Mouse (Mus musculus) erythroblast, adult 5-6 weeks (primary cell): ENCODE measurements around the gene 1700020D05Rik. TPM values are rescaled to one million over a fixed set of nuclear protein-coding genes. Genes with fewer than 3 reads are reported as not detected.

Experiments
- ATAC-seq: replicated peaks from 2 replicates; pipeline ENCODE4 v1.8.0; 2016; ENCODE audit warnings: moderate number of reproducible peaks, mild to moderate bottlenecking, moderate TSS enrichment, inconsistent platforms; ENCODE audit not compliant: poor library complexity, low FRiP score, severe bottlenecking
- total RNA-seq, 2 experiments: library from RNA; stranded (forward) in 1 of 2; stranded (reverse) in 1 of 2; fragments of 150-400 nt in 1 of 2; fragments of 200-764, 138-1000 nt in 1 of 2; gene quantifications; 2 replicates each; pipeline versions ENCODE4 v1.2.3 to v1.2.4; 2015 to 2017; ENCODE audit warnings: low replicate concordance in 2 of 2

Gene 1700020D05Rik
- total RNA-seq, 2 experiments from 2014 or later = 1.1 TPM; not detected in 1

GRCm38 (mm10) chr19:5456922-5457745 lies 46.5 kb downstream of the 1700020D05Rik start:
- ATAC-seq = peak; percentile 84

DNA sequence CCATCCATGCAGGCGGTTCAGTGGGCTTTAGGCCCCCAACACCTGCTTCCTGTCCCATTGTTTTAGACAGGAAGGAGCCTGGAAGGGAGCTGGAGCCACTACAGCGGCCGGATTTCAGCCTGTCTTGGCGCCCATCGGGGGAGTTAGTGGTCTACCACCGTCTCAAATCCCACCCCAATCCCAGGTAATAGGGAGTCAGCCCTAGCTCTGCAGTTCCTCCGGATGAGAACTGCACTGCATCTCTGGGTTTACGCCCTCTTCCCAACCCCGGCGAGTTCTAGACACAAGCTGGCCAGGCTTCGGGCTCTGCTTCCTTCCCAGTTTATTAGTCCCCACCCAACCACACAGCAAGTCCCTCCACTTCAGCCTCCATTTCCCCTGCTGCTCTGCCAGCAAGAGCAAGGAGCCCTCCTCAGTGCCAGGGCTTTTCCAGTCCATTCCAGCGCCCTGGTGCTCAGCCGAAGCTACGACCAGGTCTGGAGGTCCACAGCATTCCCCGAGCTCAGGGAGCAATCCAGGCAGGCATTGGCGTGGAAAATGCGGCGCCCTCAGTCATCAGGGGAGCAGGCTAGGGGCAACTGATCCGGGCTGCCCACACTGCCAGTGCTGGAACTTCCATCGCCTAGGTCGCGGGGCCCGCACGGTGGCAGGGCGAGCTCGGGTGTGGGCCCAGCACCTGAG lies 47.2 kb downstream of the 1700020D05Rik start:
- no peak for ATAC-seq

GRCm38 (mm10) chr19:5455568-5455967 lies 48.0 kb downstream of the 1700020D05Rik start:
- no peak for ATAC-seq

GRCm38 (mm10) chr19:5455037-5455436 lies 48.5 kb downstream of the 1700020D05Rik start:
- ATAC-seq = no peak

Other genes with a start within 250 kb of the 1700020D05Rik start
Only the 30 nearest of the 31 such genes appear.
- gene Pacs1, start 230.7 kb downstream of the 1700020D05Rik start, total RNA-seq (2015; ENCODE audit: low replicate concordance) = 7.7 and 8.1 TPM in 2 replicates
- 5.3 and 7.0 TPM in 2 replicates for gene Pacs1, start 230.7 kb downstream of the 1700020D05Rik start, total RNA-seq (2017; ENCODE audit: low replicate concordance)
- gene Sf3b2, start 208.3 kb downstream of the 1700020D05Rik start, total RNA-seq (2015; ENCODE audit: low replicate concordance) = 38.5 and 55.0 TPM in 2 replicates
- 59.6 and 76.3 TPM in 2 replicates for gene Sf3b2, start 208.3 kb downstream of the 1700020D05Rik start, total RNA-seq (2017; ENCODE audit: low replicate concordance)
- not detected in 2 replicates for gene Gal3st3, start 205.5 kb downstream of the 1700020D05Rik start, total RNA-seq (2015; ENCODE audit: low replicate concordance)
- gene Gal3st3, start 205.5 kb downstream of the 1700020D05Rik start, total RNA-seq (2017; ENCODE audit: low replicate concordance) = not detected in 2 replicates
- gene Catsper1, start 168.0 kb downstream of the 1700020D05Rik start, total RNA-seq (2015; ENCODE audit: low replicate concordance) = not detected in 2 replicates
- not detected in 2 replicates for gene Catsper1, start 168.0 kb downstream of the 1700020D05Rik start, total RNA-seq (2017; ENCODE audit: low replicate concordance)
- not detected in 2 replicates for gene Cst6, start 154.2 kb downstream of the 1700020D05Rik start, total RNA-seq (2015; ENCODE audit: low replicate concordance)
- gene Cst6, start 154.2 kb downstream of the 1700020D05Rik start, total RNA-seq (2017; ENCODE audit: low replicate concordance) = not detected in 2 replicates
- 7.3 and 12.3 TPM in 2 replicates for gene Eif1ad, start 137.0 kb downstream of the 1700020D05Rik start, total RNA-seq (2015; ENCODE audit: low replicate concordance)
- gene Eif1ad, start 137.0 kb downstream of the 1700020D05Rik start, total RNA-seq (2017; ENCODE audit: low replicate concordance) = 14.7 and 18.7 TPM in 2 replicates
- gene Banf1, start 136.6 kb downstream of the 1700020D05Rik start, total RNA-seq (2015; ENCODE audit: low replicate concordance) = 77.5 and 144 TPM in 2 replicates
- 5.9 and 14.1 TPM in 2 replicates for gene Banf1, start 136.6 kb downstream of the 1700020D05Rik start, total RNA-seq (2017; ENCODE audit: low replicate concordance)
- 28.4 and 63.2 TPM in 2 replicates for gene Sart1, start 115.1 kb downstream of the 1700020D05Rik start, total RNA-seq (2015; ENCODE audit: low replicate concordance)
- gene Sart1, start 115.1 kb downstream of the 1700020D05Rik start, total RNA-seq (2017; ENCODE audit: low replicate concordance) = 28.5 and 48.2 TPM in 2 replicates
- gene Tsga10ip, start 101.3 kb downstream of the 1700020D05Rik start, total RNA-seq (2015; ENCODE audit: low replicate concordance) = 2.5 TPM in 1 of 2 replicates, not detected in the other
- gene Tsga10ip, start 101.3 kb downstream of the 1700020D05Rik start, total RNA-seq (2017; ENCODE audit: low replicate concordance) = not detected in 2 replicates
- gene Drap1, start 78.8 kb downstream of the 1700020D05Rik start, total RNA-seq (2015; ENCODE audit: low replicate concordance) = 15.0 and 32.4 TPM in 2 replicates
- gene Drap1, start 78.8 kb downstream of the 1700020D05Rik start, total RNA-seq (2017; ENCODE audit: low replicate concordance) = 15.8 and 18.0 TPM in 2 replicates
- 14.8 and 16.1 TPM in 2 replicates for gene AI837181, start 78.6 kb downstream of the 1700020D05Rik start, total RNA-seq (2015; ENCODE audit: low replicate concordance)
- 5.3 and 7.7 TPM in 2 replicates for gene AI837181, start 78.6 kb downstream of the 1700020D05Rik start, total RNA-seq (2017; ENCODE audit: low replicate concordance)
- gene Fosl1, start 56.2 kb downstream of the 1700020D05Rik start, total RNA-seq (2015; ENCODE audit: low replicate concordance) = 0.42 TPM in 1 of 2 replicates, not detected in the other
- gene Fosl1, start 56.2 kb downstream of the 1700020D05Rik start, total RNA-seq (2017; ENCODE audit: low replicate concordance) = not detected in 2 replicates
- 0.38 TPM in 1 of 2 replicates, not detected in the other for gene Ccdc85b, start 45.9 kb downstream of the 1700020D05Rik start, total RNA-seq (2015; ENCODE audit: low replicate concordance)
- gene Ccdc85b, start 45.9 kb downstream of the 1700020D05Rik start, total RNA-seq (2017; ENCODE audit: low replicate concordance) = 0.14 and 0.17 TPM in 2 replicates
- 13.2 and 15.2 TPM in 2 replicates for gene Fibp, start 43.2 kb downstream of the 1700020D05Rik start, total RNA-seq (2015; ENCODE audit: low replicate concordance)
- gene Fibp, start 43.2 kb downstream of the 1700020D05Rik start, total RNA-seq (2017; ENCODE audit: low replicate concordance) = 17.6 and 19.0 TPM in 2 replicates
- not detected in 2 replicates for gene Ctsw, start 35.3 kb downstream of the 1700020D05Rik start, total RNA-seq (2015; ENCODE audit: low replicate concordance)
- gene Ctsw, start 35.3 kb downstream of the 1700020D05Rik start, total RNA-seq (2017; ENCODE audit: low replicate concordance) = not detected in 2 replicates
- not detected in 2 replicates for gene Efemp2, start 29.8 kb downstream of the 1700020D05Rik start, total RNA-seq (2015; ENCODE audit: low replicate concordance)
- 3.4 TPM in 1 of 2 replicates, not detected in the other for gene Efemp2, start 29.8 kb downstream of the 1700020D05Rik start, total RNA-seq (2017; ENCODE audit: low replicate concordance)
- 12.5 and 18.6 TPM in 2 replicates for gene Mus81, start 15.4 kb downstream of the 1700020D05Rik start, total RNA-seq (2015; ENCODE audit: low replicate concordance)
- 1.8 and 8.3 TPM in 2 replicates for gene Mus81, start 15.4 kb downstream of the 1700020D05Rik start, total RNA-seq (2017; ENCODE audit: low replicate concordance)
- gene Cfl1, start 13.3 kb downstream of the 1700020D05Rik start, total RNA-seq (2015; ENCODE audit: low replicate concordance) = 516 and 540 TPM in 2 replicates
- gene Cfl1, start 13.3 kb downstream of the 1700020D05Rik start, total RNA-seq (2017; ENCODE audit: low replicate concordance) = 293 and 380 TPM in 2 replicates
- 1.9 and 2.9 TPM in 2 replicates for gene Snx32, start 6.8 kb upstream of the 1700020D05Rik start, total RNA-seq (2015; ENCODE audit: low replicate concordance)
- gene Snx32, start 6.8 kb upstream of the 1700020D05Rik start, total RNA-seq (2017; ENCODE audit: low replicate concordance) = 11.7 and 13.4 TPM in 2 replicates
- gene Ovol1, start 56.9 kb upstream of the 1700020D05Rik start, total RNA-seq (2015; ENCODE audit: low replicate concordance) = not detected in 2 replicates
- gene Ovol1, start 56.9 kb upstream of the 1700020D05Rik start, total RNA-seq (2017; ENCODE audit: low replicate concordance) = not detected in 2 replicates
- 2.9 and 5.2 TPM in 2 replicates for gene Ap5b1, start 64.2 kb upstream of the 1700020D05Rik start, total RNA-seq (2015; ENCODE audit: low replicate concordance)
- 1.8 and 4.7 TPM in 2 replicates for gene Ap5b1, start 64.2 kb upstream of the 1700020D05Rik start, total RNA-seq (2017; ENCODE audit: low replicate concordance)
- 14.4 and 52.2 TPM in 2 replicates for gene Rnaseh2c, start 98.1 kb upstream of the 1700020D05Rik start, total RNA-seq (2015; ENCODE audit: low replicate concordance)
- gene Rnaseh2c, start 98.1 kb upstream of the 1700020D05Rik start, total RNA-seq (2017; ENCODE audit: low replicate concordance) = 19.3 and 79.3 TPM in 2 replicates
- gene Kat5, start 106.5 kb upstream of the 1700020D05Rik start, total RNA-seq (2015; ENCODE audit: low replicate concordance) = 8.2 and 11.3 TPM in 2 replicates
- gene Kat5, start 106.5 kb upstream of the 1700020D05Rik start, total RNA-seq (2017; ENCODE audit: low replicate concordance) = 22.0 and 28.9 TPM in 2 replicates
- 13.1 and 25.1 TPM in 2 replicates for gene Rela, start 133.7 kb upstream of the 1700020D05Rik start, total RNA-seq (2015; ENCODE audit: low replicate concordance)
- gene Rela, start 133.7 kb upstream of the 1700020D05Rik start, total RNA-seq (2017; ENCODE audit: low replicate concordance) = 15.5 and 22.0 TPM in 2 replicates
- gene Sipa1, start 159.9 kb upstream of the 1700020D05Rik start, total RNA-seq (2015; ENCODE audit: low replicate concordance) = 20.5 and 36.9 TPM in 2 replicates
- gene Sipa1, start 159.9 kb upstream of the 1700020D05Rik start, total RNA-seq (2017; ENCODE audit: low replicate concordance) = 27.4 and 90.3 TPM in 2 replicates
- 5.0 and 7.3 TPM in 2 replicates for gene Map3k11, start 185.0 kb upstream of the 1700020D05Rik start, total RNA-seq (2015; ENCODE audit: low replicate concordance)
- 8.4 and 11.2 TPM in 2 replicates for gene Map3k11, start 185.0 kb upstream of the 1700020D05Rik start, total RNA-seq (2017; ENCODE audit: low replicate concordance)
- 10.7 and 16.3 TPM in 2 replicates for gene Pcnx3, start 185.1 kb upstream of the 1700020D05Rik start, total RNA-seq (2015; ENCODE audit: low replicate concordance)
- gene Pcnx3, start 185.1 kb upstream of the 1700020D05Rik start, total RNA-seq (2017; ENCODE audit: low replicate concordance) = 14.8 and 20.3 TPM in 2 replicates
- not detected in 2 replicates for gene Kcnk7, start 200.6 kb upstream of the 1700020D05Rik start, total RNA-seq (2015; ENCODE audit: low replicate concordance)
- gene Kcnk7, start 200.6 kb upstream of the 1700020D05Rik start, total RNA-seq (2017; ENCODE audit: low replicate concordance) = not detected in 2 replicates
- 27.5 and 57.9 TPM in 2 replicates for gene Ehbp1l1, start 222.5 kb upstream of the 1700020D05Rik start, total RNA-seq (2015; ENCODE audit: low replicate concordance)
- 236 and 446 TPM in 2 replicates for gene Ehbp1l1, start 222.5 kb upstream of the 1700020D05Rik start, total RNA-seq (2017; ENCODE audit: low replicate concordance)
- gene Fam89b, start 225.9 kb upstream of the 1700020D05Rik start, total RNA-seq (2015; ENCODE audit: low replicate concordance) = 11.5 and 30.4 TPM in 2 replicates
- gene Fam89b, start 225.9 kb upstream of the 1700020D05Rik start, total RNA-seq (2017; ENCODE audit: low replicate concordance) = 8.5 and 10.5 TPM in 2 replicates